Mouse (Mus musculus) kidney, embryonic 14.5 days (tissue): ENCODE measurements around the gene Snx12. TPM values are rescaled to one million over a fixed set of nuclear protein-coding genes. Genes with fewer than 3 reads are reported as not detected.

Experiments used
- ATAC-seq: fragments of 200-750 bp; cut with Nextera tagmentation; 2 replicates; pipeline ENCODE4 v1.8.0; 2017; ENCODE audit warnings: moderate number of reproducible peaks, mild to moderate bottlenecking, moderate TSS enrichment, moderate library complexity; ENCODE audit not compliant: low FRiP score, low TSS enrichment
- H3K27ac ChIP-seq: fragments of 300-500 bp; sonication (generic); 2 replicates; pipeline ENCODE4 v1.5.1; 2014; ENCODE audit warnings: low read depth, mild to moderate bottlenecking, low read length, moderate library complexity, mixed read lengths
- H3K27me3 ChIP-seq: fragments of 300-500 bp; sonication (generic); 2 replicates; pipeline ENCODE4 v1.6.1; 2014; ENCODE audit warnings: mild to moderate bottlenecking, low read length; ENCODE audit not compliant: control insufficient read depth, insufficient read depth
- H3K36me3 ChIP-seq: fragments of 300-500 bp; sonication (generic); 2 replicates; pipeline ENCODE4 v1.6.1; 2014; ENCODE audit warnings: low read length, mixed read lengths; ENCODE audit not compliant: control insufficient read depth, insufficient read depth
- H3K4me1 ChIP-seq: fragments of 300-500 bp; sonication (generic); 2 replicates; pipeline ENCODE4 v1.6.1; 2014; ENCODE audit warnings: low read length, mixed read lengths; ENCODE audit not compliant: control insufficient read depth, insufficient read depth
- H3K4me2 ChIP-seq: fragments of 300-500 bp; sonication (generic); replicated peaks from 2 replicates; pipeline ENCODE4 v1.6.1; 2014; ENCODE audit warnings: low read depth, mild to moderate bottlenecking, low read length
- H3K4me3 ChIP-seq: fragments of 300-500 bp; sonication (generic); 2 replicates; pipeline ENCODE4 v1.5.1; 2014; ENCODE audit warnings: mild to moderate bottlenecking, low read length
- H3K9ac ChIP-seq: fragments of 300-500 bp; sonication (generic); 2 replicates; pipeline ENCODE4 v1.6.1; 2014; ENCODE audit warnings: low read depth, mild to moderate bottlenecking, low read length, moderate library complexity
- H3K9me3 ChIP-seq: fragments of 300-500 bp; sonication (generic); 2 replicates; pipeline ENCODE4 v1.6.1; 2016; ENCODE audit warnings: low read length; ENCODE audit not compliant: control insufficient read depth
- WGBS: fragments of 180-500 bp; shearing (Covaris S2); extraction: QIAGEN DNeasy Blood & Tissue Kit; methylation state at CpG from one replicate; pipeline ENCODE4 v1.1.7; 2014; 5-methylcytosine and 5-hydroxymethylcytosine counted together
- polyA plus RNA-seq: library from polyadenylated mRNA; unstranded; fragments of >200 nt; fragmentation: Nextera tagmentation; extraction: Ambion mirVana; gene quantifications from 2 replicates; pipeline ENCODE4 v1.2.1, GENCODE M21; 2014

Gene Snx12
- polyA plus RNA-seq = 43.1 and 52.6 TPM in 2 replicates

- no peaks in the 10 kb centered on the region; the same call in 1 of the 2 replicates for H3K36me3 ChIP-seq
- peak within 1 kb of the TSS; percentile 51 for H3K4me2 ChIP-seq
- peak within 1 kb of the TSS; percentile 59; the same call in 1 of the 2 replicates for H3K27ac ChIP-seq
- no peaks in the 10 kb centered on the region for H3K4me1 ChIP-seq
- peak within 1 kb of the TSS; percentile 64 for H3K9ac ChIP-seq
- H3K9me3 ChIP-seq = no peaks in the 10 kb centered on the region
- peak within 1 kb of the TSS; percentile 57 for H3K4me3 ChIP-seq
- no peaks in the 10 kb centered on the region for H3K27me3 ChIP-seq
- WGBS = 21% methylated on average over 55 of the region's 55 CpGs
- peak; percentile 97 for ATAC-seq
These were observed at the start of gene Snx12 for GRCm38 (mm10) chrX:101221834-101222795. TSS of gene Snx12 (minus strand) at chrX:101222563.

GRCm38 (mm10) chrX:101268755-101269124 is 46.4 kb upstream of the Snx12 start, which contains the start of gene Gm20489:
TSS of gene Gm20489 (minus strand) at chrX:101269023.
- no peak within 1 kb of the TSS for H3K4me3 ChIP-seq
- no peak within 1 kb of the TSS for H3K9ac ChIP-seq
- no peak for ATAC-seq
- 0 out of 2 replicates have a peak, but pooled peaks cover 7% of the 10 kb centered on the region for H3K4me1 ChIP-seq
- H3K36me3 ChIP-seq = no peaks in the 10 kb centered on the region
- no peaks in the 10 kb centered on the region; the same call in 1 of the 2 replicates for H3K27me3 ChIP-seq
- 43% methylated on average over 3 of the region's 3 CpGs for WGBS
- H3K9me3 ChIP-seq = no peaks in the 10 kb centered on the region
- no peak within 1 kb of the TSS for H3K27ac ChIP-seq
- no peak within 1 kb of the TSS for H3K4me2 ChIP-seq

GRCm38 (mm10) chrX:101268025-101268754 is 45.8 kb upstream of the Snx12 start, which contains the start of gene Il2rg:
TSS of gene Il2rg (minus strand) at chrX:101268255.
- Histone ChIP-seq H3K9ac (no peak within 1 kb of the TSS), H3K4me2 (no peak within 1 kb of the TSS), H3K4me3 (no peak within 1 kb of the TSS)

GRCm38 (mm10) chrX:101266631-101267030 is 44.3 kb upstream of the Snx12 start:
- 95% methylated on average over 6 of the region's 6 CpGs for WGBS
- no peak overlapping the region for H3K27ac ChIP-seq
- H3K27me3 ChIP-seq = no peaks in the 10 kb centered on the region; the same call in 1 of the 2 replicates

More at GRCm38 (mm10) chrX:101268025-101268754, 45.8 kb upstream of the Snx12 start, which contains the start of gene Il2rg:
- Histone ChIP-seq H3K27ac (no peak within 1 kb of the TSS), H3K36me3 (no peaks in the 10 kb centered on the region), H3K4me1 (0 out of 2 replicates have a peak, but pooled peaks cover 7% of the 10 kb centered on the region), H3K27me3 (no peaks in the 10 kb centered on the region; the same call in 1 of the 2 replicates), H3K9me3 (no peaks in the 10 kb centered on the region)
- ATAC-seq = no peak
- WGBS = 50% methylated on average over 5 of the region's 5 CpGs

GRCm38 (mm10) chrX:101263892-101264291 is 41.5 kb upstream of the Snx12 start, which contains the start of gene Gm614:
TSS of gene Gm614 (minus strand) at chrX:101263992.
- Histone ChIP-seq H3K27me3 (no peaks in the 10 kb centered on the region; the same call in 1 of the 2 replicates), H3K4me2 (no peak within 1 kb of the TSS), H3K9ac (no peak within 1 kb of the TSS), H3K4me3 (no peak within 1 kb of the TSS), H3K27ac (no peak within 1 kb of the TSS), H3K9me3 (no peaks in the 10 kb centered on the region), H3K36me3 (no peaks in the 10 kb centered on the region), H3K4me1 (peaks cover 11% of the 10 kb centered on the region; the same call in 1 of the 2 replicates)
- ATAC-seq = no peak
- WGBS = 85% methylated on average over 1 of the region's 1 CpGs

More at GRCm38 (mm10) chrX:101266631-101267030, 44.3 kb upstream of the Snx12 start:
- Histone ChIP-seq H3K4me1 (0 out of 2 replicates have a peak, but pooled peaks cover 7% of the 10 kb centered on the region), H3K4me3 (no peak overlapping the region), H3K9ac (no peak overlapping the region), H3K36me3 (no peaks in the 10 kb centered on the region), H3K9me3 (no peaks in the 10 kb centered on the region), H3K4me2 (no peak overlapping the region)
- no peak for ATAC-seq

- peak; percentile 87 for ATAC-seq
- H3K4me2 ChIP-seq = no peak overlapping the region; the same call in 1 of the 2 replicates
- peaks cover 11% of the 10 kb centered on the region; the same call in 1 of the 2 replicates for H3K4me1 ChIP-seq
- no peaks in the 10 kb centered on the region for H3K9me3 ChIP-seq
- WGBS = 33% methylated on average over 11 of the region's 13 CpGs
- no peaks in the 10 kb centered on the region for H3K27me3 ChIP-seq
- peak overlapping the region; percentile 84 for H3K27ac ChIP-seq
- 0 out of 2 replicates have a peak overlapping the region, but pooled peaks have one; percentile 23 for H3K9ac ChIP-seq
- no peak overlapping the region for H3K4me3 ChIP-seq
- H3K36me3 ChIP-seq = peaks cover 5% of the 10 kb centered on the region; the same call in 1 of the 2 replicates
These were observed 38.3 kb upstream of the Snx12 start for GRCm38 (mm10) chrX:101260441-101261325.

- no peak overlapping the region for H3K9ac ChIP-seq
- H3K4me3 ChIP-seq = peak overlapping the region; percentile 53; the same call in 1 of the 2 replicates
- peak overlapping the region; percentile 60 for H3K4me2 ChIP-seq
These were observed 34.2 kb upstream of the Snx12 start for GRCm38 (mm10) chrX:101256603-101257002.

More at GRCm38 (mm10) chrX:101256603-101257002, 34.2 kb upstream of the Snx12 start:
- WGBS = 81% methylated on average over 13 of the region's 13 CpGs
- Histone ChIP-seq H3K27me3 (no peaks in the 10 kb centered on the region), H3K4me1 (peaks cover 4% of the 10 kb centered on the region; the same call in 1 of the 2 replicates), H3K9me3 (no peaks in the 10 kb centered on the region; the same call in 1 of the 2 replicates), H3K27ac (no peak overlapping the region), H3K36me3 (peaks cover 5% of the 10 kb centered on the region; the same call in 1 of the 2 replicates)
- no peak for ATAC-seq
